Mouse (Mus musculus): ENCODE results near the gene Dkk2.
"Not testable (repeated sequence)": the region's sequence is repeated elsewhere in the genome, so short reads cannot be mapped to it uniquely, and the experiment has no call there.

The Dkk2 gene

GRCm38 (mm10) chr3:132085112-132085822 is at the start of gene Dkk2:
Gene Dkk2 (plus strand): TSS chr3:132085292.
- no peak for DNase-seq

DNA sequence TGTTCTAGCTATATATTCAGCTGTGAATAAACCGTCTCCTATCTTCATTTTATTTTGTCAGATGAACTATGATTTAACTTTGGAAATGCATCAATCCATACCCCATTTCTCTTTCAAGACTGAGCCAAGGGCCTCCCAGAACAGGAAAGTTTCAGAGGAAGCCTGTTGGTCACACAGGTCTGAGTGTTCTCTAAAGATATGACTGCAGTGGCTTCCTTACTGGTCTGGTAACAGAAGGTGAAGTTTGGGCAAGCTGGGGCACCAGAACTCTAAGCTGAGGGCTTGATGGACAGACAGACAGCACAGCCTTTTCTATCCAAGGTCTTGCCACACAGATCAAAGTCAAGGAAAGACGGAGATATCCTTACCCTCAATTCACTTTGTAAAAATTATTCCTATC is 48.4 kb upstream of the Dkk2 start:
- no peak for DNase-seq

DNA sequence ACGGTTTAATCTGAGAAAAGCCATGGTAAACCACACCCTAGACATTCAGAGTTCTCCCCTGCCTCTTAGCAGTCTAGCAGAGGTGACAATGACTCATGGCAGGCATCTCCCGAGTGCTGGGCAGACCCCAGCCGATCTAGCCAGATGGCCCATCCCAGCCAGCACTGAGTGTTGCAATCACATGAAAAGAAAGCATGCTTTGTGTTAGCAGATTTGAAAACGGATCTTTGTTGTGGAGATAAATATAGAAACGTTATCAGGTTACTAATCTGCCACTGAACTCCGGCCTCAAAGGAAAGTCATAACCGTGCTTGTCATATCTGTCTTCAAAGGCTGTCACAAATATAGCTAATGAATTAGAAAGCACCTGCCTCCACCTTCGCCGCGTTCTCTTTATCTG is 47.4 kb upstream of the Dkk2 start:
- no peak for DNase-seq

DNA sequence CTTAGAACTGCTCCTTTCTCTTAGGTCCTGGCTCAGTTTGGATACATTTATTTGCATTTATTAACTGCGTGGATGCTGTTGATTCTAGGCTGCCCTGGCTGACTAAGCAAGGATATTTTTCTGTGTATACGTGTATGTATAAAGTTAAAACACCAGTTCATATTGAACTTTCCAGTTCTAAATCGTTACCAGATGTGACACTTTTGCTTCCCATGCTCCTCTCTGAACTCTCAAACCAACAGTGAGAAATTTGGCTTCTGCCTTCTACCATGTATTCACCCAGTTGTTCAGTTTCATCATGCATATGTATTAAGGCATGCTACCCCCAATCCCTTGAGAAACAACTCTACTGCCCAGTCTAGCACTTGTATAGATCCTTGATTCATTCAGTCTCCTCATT is 45.0 kb upstream of the Dkk2 start:
- DNase-seq = no peak

DNA sequence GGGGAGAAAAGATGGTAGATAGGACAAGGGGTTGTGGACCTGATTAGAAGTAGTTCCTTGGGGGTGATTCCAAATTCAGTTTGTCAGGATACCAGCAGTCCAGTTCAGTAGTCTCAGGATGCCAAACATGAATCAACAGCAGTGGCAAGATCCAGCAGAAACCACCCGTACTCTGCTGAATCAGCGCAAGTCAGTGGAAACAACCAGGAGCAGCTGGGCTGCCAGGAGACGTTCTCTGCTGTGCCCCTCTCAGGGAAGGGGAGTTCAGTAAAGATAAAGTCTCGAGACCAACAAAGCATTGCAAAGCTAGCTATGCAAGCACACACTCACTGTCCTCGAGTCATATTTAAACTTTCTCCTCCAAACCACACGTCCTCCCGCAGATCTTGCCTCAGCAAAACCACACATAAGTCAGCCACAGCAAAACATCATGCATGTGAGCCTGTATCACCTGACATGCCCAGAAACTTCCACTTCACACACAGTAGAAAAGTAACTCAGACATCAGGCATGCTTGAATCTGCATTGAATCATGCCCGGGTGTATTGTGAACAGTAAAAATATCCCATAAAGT is 34.1 kb upstream of the Dkk2 start:
- DNase-seq = no peak

DNA sequence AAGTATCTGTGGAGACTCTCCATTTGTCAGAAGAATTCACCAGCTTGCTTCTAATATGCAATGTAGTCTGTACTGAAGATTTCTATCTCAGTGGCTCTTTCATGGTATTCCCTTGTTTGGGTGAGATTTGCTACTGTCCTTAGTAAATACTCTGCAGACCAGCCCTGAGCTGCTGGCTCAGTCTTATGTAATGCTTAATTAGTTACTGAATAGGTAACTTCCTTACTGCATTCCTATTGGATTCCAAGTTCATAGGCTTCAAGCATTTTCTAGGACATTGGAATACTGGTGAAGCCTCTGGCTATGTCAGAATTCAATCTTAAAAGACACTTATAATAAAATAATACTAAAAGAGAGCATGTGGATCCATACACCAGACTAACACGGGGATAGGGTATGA is 22.3 kb upstream of the Dkk2 start:
- DNase-seq = not testable (repeated sequence)

DNA sequence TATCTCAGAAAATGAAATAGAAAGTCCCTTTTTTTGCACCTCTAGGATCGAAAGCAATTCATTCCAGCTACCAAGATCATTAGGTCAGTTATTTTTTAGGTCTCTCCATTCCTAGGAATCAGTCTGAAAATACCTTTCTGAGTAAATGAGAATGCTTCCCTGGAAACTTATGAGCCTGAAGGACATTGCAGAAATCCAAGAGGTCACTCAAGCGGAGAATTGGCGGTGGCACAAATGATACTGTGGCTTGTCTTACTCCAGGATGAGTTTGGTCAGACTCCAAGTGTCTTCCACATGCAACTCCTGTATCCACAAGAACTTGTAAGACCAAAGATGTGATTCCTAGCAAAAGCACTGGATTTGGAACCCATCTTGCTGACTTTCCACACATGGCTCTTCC is 21.7 kb upstream of the Dkk2 start:
- no peak for DNase-seq

DNA sequence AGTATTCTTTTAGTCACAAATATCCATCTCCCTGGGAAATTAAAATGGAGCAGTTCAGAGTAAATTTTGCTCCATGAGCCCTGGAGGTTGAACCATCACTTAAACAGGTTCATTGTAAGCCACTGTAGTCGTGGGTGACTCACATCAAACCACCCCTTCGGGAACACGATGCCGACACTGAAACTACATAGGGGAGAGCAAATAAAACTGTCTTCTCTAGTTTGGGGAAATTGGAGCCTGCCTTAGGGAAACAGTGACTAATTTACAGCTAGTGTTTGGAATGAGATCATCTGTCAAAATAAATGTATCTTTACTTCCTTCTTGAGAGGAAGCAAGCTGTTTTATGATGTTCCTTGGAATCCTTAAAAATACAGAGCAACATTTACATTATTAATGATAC is 21.1 kb upstream of the Dkk2 start:
- no peak for DNase-seq

DNA sequence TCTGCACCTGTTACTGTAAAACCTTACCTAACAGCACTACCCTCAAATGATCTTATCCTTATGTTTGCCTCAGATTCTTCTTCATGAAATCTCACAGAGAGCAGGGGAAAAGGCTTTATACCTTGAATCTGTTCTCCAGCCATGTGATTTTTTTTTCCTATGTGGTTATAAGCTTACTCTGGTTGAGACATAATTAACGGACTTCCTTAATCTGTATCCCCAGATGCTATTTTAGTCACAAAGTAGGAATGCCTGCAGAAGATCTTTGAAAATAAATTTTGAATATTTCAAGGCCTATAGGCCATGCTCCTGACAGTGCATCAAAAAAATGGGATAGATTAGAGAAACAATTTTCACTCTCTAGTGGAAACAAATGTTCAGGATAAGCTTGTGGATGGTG is 20.2 kb upstream of the Dkk2 start:
- DNase-seq = no peak

DNA sequence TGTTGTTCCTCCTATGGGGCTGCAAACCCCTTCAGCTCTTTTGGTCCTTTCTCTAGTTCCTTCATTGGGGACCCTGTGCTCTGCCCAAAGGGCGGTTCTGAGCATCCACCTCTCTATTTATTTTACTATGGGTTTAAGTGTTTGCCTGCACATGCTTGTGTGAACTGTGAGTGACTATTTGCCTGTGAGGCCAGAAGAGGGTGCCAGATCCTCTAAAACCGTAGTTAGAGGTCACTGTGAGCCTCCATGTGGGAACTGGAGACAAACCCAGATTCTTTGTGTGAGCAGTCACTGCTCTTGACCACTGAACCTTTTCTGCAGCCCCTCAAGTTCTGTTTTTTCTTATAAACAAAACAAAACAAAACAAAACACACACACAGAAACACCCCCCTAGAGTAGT is 14.1 kb upstream of the Dkk2 start:
- no peak for DNase-seq

GRCm38 (mm10) chr3:132084018-132084417 is 1.1 kb upstream of the Dkk2 start:
- DNase-seq = peak; percentile 67

GRCm38 (mm10) chr3:132084680-132085079 is 412 bp upstream of the Dkk2 start:
- DNase-seq = no peak

- DNase-seq = no peak
Measured at GRCm38 (mm10) chr3:132085823-132086350, 795 bp downstream of the Dkk2 start.

DNA sequence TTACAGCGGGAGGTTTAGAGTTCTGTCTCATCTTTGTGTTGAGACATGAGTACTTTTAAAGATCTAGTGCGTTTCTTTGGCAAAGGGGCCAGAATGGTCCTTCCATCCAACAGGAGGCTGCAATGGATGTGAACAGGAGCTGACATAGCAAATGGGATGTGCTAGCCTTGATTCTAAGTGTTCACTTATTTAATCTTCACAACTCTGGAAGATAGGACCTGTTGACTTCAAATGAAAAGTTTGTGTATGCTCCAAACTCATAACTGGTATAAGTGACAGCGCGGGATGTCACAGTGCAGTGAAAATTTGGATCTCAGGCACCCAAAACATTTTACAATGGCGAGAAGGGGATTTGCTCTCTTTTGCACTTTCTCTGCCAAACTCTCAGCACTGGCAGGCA is 1.4 kb downstream of the Dkk2 start:
- DNase-seq = no peak

DNA sequence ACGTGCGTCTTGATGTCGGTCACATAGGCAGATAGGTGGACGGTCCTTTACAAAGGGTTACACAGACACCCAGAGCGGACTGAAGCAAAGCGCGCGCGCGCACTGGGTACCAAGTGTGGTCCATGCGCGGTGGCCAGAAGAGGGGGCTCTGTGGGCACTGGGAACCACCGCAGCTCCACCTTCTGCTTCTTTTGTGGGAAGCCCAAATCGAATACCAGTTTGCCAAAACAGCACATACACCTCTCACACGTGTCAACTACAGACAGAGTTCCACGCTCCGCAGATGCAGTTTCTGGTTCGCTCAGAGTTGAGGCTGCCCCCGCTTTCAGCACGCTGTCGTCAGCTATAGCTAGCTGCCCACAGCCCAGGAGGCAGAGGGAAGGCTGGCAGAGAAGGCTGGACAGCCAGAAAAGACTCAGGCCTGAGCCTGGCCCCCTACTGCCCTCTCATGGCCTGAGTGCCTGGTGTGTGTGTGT is 2.0 kb downstream of the Dkk2 start:
- peak; percentile 40 for DNase-seq

DNA sequence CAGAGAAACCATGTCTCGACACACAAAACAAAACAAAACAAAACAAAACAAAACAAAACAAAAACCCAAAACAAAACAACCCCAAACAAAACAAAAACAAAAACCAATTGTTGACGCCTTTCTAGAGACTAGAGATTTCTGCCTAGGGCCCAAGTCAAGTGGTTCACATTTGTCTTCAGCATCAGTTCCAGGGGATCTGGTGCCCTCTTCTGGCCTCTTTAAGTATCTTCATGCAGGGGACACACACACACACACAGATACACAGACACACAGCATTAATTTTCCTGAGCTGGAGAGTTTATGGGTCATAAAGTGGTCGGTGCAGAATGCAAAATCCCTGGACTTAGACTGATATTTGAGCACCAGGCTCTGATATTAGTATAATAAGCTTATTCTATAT is 7.9 kb downstream of the Dkk2 start:
- no peak for DNase-seq

DNA sequence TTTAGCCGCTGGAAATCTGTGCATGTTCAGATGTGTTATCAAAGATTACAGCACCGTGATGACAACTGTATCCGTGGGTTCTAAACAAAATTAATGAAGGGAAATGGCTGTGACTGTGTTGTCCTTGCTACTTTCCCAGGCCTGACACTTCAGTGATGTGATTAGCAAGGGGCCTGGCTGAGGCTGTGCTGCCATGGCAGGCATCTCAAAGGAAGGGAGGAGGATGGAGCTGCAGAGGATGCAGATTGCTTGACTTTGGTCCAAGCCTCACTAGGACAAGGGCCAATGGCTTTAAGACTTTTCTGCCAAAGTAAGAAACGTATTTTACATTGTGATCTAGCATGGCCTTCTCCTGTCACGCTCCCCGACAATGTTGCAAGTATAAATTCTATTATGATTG is 11.2 kb downstream of the Dkk2 start:
- no peak for DNase-seq

- no peak for DNase-seq
Measured at GRCm38 (mm10) chr3:132100746-132101145, 15.7 kb downstream of the Dkk2 start.

DNA sequence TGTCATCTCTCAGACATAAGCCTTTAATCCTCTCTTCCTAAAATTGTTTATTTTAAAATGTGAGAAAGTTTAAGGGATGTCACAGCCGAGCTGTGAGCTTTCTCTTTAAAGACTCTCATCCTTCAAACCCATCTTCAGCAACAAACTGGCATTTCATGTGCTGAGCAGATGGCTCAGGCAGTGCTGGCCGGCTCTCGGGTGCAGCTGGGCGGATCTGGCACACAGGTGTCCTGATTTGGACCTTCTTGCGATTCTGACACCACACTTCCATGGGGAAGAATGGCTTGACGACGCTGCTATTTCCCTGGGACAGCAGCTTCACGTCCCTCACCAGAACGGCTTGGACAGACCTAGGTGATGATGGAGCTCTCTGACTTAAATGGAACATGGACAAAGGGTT is 17.9 kb downstream of the Dkk2 start:
- DNase-seq = peak; percentile 13

- no peak for DNase-seq
Measured at GRCm38 (mm10) chr3:132103454-132103853, 18.4 kb downstream of the Dkk2 start.

DNA sequence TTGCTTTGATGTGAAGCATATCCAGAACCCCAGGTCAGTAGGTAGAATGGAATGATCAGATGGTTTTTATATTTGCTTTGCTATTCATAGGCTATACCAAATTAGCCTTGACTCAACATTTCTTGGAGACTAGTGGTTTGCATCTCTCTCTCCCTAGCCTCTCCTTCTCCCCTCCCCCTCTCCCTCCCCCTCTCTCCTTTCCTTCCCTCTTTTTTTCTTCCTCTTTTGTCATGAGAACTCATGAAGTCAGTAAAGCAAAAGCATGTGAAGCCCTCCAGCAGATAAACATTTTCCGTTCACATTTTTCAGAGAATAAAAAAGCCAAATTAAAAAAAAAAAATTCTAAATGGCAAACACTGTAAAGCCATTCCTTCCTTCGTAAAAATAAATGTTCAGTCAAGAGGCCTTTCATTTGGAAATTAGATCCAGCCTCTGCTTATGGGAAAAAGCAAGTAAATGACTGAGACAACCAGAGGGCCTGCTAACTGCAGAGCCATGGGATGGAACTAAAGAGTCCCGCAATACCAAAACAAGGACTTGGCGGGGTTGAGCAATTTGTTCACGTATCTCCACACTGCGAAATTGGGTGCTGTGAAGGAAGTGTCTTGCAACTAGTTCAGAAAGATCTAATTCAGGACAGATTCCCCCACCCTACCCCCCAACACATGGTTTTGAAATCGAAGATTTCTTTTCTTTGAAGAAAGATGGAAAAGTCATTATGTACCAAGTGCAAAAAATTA is 30.9 kb downstream of the Dkk2 start:
- no peak for DNase-seq

DNA sequence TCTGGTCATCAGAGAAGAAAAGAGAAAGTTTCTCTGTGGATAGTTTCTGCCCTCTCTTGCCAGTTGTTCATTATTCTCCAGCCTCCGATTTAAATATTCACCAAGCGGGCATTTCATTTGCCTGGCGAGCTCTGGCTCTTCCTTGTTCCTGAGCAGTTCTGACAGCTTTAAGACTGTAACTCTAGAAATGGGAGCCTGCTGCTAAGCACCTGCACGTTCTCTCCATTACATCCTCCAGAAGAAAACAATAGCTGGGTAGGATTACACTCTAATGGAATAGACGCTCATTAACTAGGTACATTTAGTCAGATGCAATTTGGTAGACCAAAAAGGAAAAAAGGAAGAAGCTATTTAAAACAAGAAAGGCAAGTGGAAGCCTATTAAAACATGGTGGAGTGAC is 36.3 kb downstream of the Dkk2 start:
- DNase-seq = no peak

DNA sequence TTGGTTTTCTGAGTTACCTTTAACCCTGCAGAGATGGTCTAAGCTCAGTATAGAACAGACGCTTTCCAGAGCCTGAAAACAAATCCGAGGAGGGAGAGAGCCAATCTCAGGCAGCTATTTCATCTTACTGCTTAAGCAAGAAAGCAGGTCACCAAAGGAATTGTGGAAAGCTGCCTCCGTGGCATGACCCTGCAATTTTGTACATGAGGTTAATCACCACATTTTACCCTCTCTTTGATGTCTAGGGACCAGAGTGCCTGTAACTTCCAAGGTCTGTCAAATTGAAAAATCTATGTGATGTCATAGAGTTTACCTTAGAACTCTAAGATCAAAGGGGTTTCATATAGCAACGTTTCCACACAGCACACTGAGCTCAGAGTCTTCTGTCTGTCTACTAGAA is 37.5 kb downstream of the Dkk2 start:
- no peak for DNase-seq

- no peak for DNase-seq
Measured at GRCm38 (mm10) chr3:132125227-132125740, 40.2 kb downstream of the Dkk2 start.

Measured in right cerebral cortex, postnatal 14 days (tissue).